Mouse (Mus musculus) cortical plate, adult 2 months (tissue): ENCODE results near the gene Gm49322.
A peak's percentile ranks its signal among the peaks of the same experiment; 100 is the strongest.

Experiments
- CTCF ChIP-seq: fragments of 200-500 bp; IDR thresholded peaks from 2 replicates; pipeline ENCODE4 v1.5.1; 2011; ENCODE audit warnings: mild to moderate bottlenecking, control low read depth, low read length; ENCODE audit not compliant: insufficient read depth; ENCODE audit errors: extremely low read depth
- POLR2A ChIP-seq: fragments of 200-500 bp; IDR thresholded peaks from 2 replicates; pipeline ENCODE4 v1.6.1; 2011; ENCODE audit warnings: mild to moderate bottlenecking, low read length, control low read depth; ENCODE audit not compliant: insufficient read depth; ENCODE audit errors: extremely low read depth

- TF ChIP-seq POLR2A (no peak), CTCF (peak; percentile 69)
Measured at GRCm38 (mm10) chr10:80661149-80661548, 55.3 kb downstream of the Gm49322 start.
